Mouse (Mus musculus): ENCODE measurements around the gene Gm28845.

GRCm38 (mm10) chr1:65167496-65167895 is 48.1 kb upstream of the Gm28845 start:
- no peak for TF ChIP-seq USF1 (IDR thresholded peaks at IDR 0.05; ENCODE audit: low read depth)
- no peak for TF ChIP-seq POLR2A (IDR thresholded peaks at IDR 0.05; ENCODE audit: insufficient read length, low read depth)
- no peak for TF ChIP-seq MAX (IDR thresholded peaks at IDR 0.05; ENCODE audit: low read depth)
- no peak for TF ChIP-seq MYOG (IDR thresholded peaks at IDR 0.05; ENCODE audit: control insufficient read depth in 1 of 3, insufficient read depth in 1 of 3, insufficient read length in 2 of 3, low read depth in 2 of 3)
- no peak for TF ChIP-seq E2F4 (IDR thresholded peaks at IDR 0.05; ENCODE audit: insufficient read depth)
- TF ChIP-seq POLR2AphosphoS2 (IDR thresholded peaks at IDR 0.05; ENCODE audit: insufficient read length, low read depth) = no peak
- no peak for TF ChIP-seq TCF12 (IDR thresholded peaks at IDR 0.05; ENCODE audit: insufficient read depth, poor library complexity, severe bottlenecking)
- TF ChIP-seq REST (IDR thresholded peaks at IDR 0.05; ENCODE audit: insufficient read depth, insufficient read length) = no peak
- no peak for TF ChIP-seq SRF (IDR thresholded peaks at IDR 0.05; ENCODE audit: control insufficient read depth, insufficient read length, low read depth)
- TF ChIP-seq CEBPB (IDR thresholded peaks at IDR 0.05; ENCODE audit: insufficient read depth, poor library complexity, severe bottlenecking) = no peak
- TF ChIP-seq MYOD1 (IDR thresholded peaks at IDR 0.05; ENCODE audit: control insufficient read depth in 1 of 3, insufficient read length in 2 of 3, low read depth in 2 of 3) = no peak
- TF ChIP-seq TCF3 (IDR thresholded peaks at IDR 0.05; ENCODE audit: insufficient read length, low read depth) = no peak
